In genomic region chr11:120703696-120704454, GRCm38 (mm10) we compare ENCODE assay signal across 10 mouse cellular contexts. TPM values are rescaled to one million over a fixed set of nuclear protein-coding genes. Genes with fewer than 3 reads are reported as not detected.
A peak's percentile ranks its signal among the peaks of the same experiment; 100 is the strongest.
DNase-seq lines count a peak whose midpoint lies in the region; ATAC-seq and TF ChIP-seq lines count a peak whose summit lies in the region.
"Had no signal": no experiment of that assay in that cellular context is flagged by ENCODE, and none has a peak within 500 bp of the region (broad histone marks: within the 10 kb centered on the region; RNA-seq: fewer than 3 reads in every experiment).

No protein-coding gene starts in this region.

- peak overlapping the region; percentile 52 to 82 for H3K27ac ChIP-seq in heart, embryonic 14.5 days (replicated peaks in 1 of 2; ENCODE audit: control insufficient read depth in 1 of 2, insufficient read depth in 1 of 2, low read depth in 2 of 2, low read length in 2 of 2)
- peak overlapping the region; percentile 62 for H3K27ac ChIP-seq in embryonic facial prominence, embryonic 11.5 days (replicated peaks; ENCODE audit: low read depth, low read length)

- peak overlapping the region; percentile 49; the same call in 1 of the 2 replicates for H3K9ac ChIP-seq in heart, embryonic 14.5 days (ENCODE audit: low read length)
- H3K9ac ChIP-seq in embryonic facial prominence, embryonic 11.5 days (replicated peaks; ENCODE audit: low read length), result peak overlapping the region; percentile 46

- H3K4me3 ChIP-seq in heart, embryonic 14.5 days (ENCODE audit: control insufficient read depth in 1 of 2, insufficient read depth in 1 of 2, low read depth in 1 of 2, low read length in 2 of 2), result 0 out of 4 replicates have a peak overlapping the region, but pooled peaks of 1 of the 2 experiments have one; percentile 4
- H3K4me3 ChIP-seq in E14TG2a.4 (replicated peaks; ENCODE audit: low read length), result peak overlapping the region; percentile 55
- no peak overlapping the region for H3K4me3 ChIP-seq in embryonic facial prominence, embryonic 11.5 days (ENCODE audit: low read depth, low read length)

- H3K9me3 ChIP-seq in heart, embryonic 14.5 days (ENCODE audit: control insufficient read depth, low read length), result no peaks in the 10 kb centered on the region
- H3K9me3 ChIP-seq in E14TG2a.4 (ENCODE audit: low read length), result no peaks in the 10 kb centered on the region
- H3K9me3 ChIP-seq in embryonic facial prominence, embryonic 11.5 days (replicated peaks; ENCODE audit: control insufficient read depth, low read length), result no peaks in the 10 kb centered on the region

- 44% methylated on average over 15 of the region's 15 CpGs for WGBS in heart, embryonic 14.5 days
- 34% methylated on average over 15 of the region's 15 CpGs for WGBS in embryonic facial prominence, embryonic 11.5 days

- H3K27me3 ChIP-seq in heart, embryonic 14.5 days (ENCODE audit: control insufficient read depth, insufficient read depth, low read length), result no peaks in the 10 kb centered on the region
- H3K27me3 ChIP-seq in E14TG2a.4 (ENCODE audit: insufficient read depth, low read length), result no peaks in the 10 kb centered on the region
- no peaks in the 10 kb centered on the region for H3K27me3 ChIP-seq in embryonic facial prominence, embryonic 11.5 days (ENCODE audit: control insufficient read depth, insufficient read depth, low read length)

- H3K4me2 ChIP-seq in heart, embryonic 14.5 days (ENCODE audit: low read length), result peak overlapping the region; percentile 44
- H3K4me2 ChIP-seq in embryonic facial prominence, embryonic 11.5 days (ENCODE audit: low read depth, low read length), result peak overlapping the region; percentile 3; the same call in 1 of the 2 replicates

- TF ChIP-seq CTCF in E14TG2a.4 (conservative IDR thresholded peaks at IDR 0.05; ENCODE audit: low read length), result no peak

- intact Hi-C loops in heart, postnatal 14 days (cut with DNase I), result no loop called here
- intact Hi-C loops in gastrocnemius, postnatal 14 days (cut with DNase I; ENCODE audit: low total_unique reads), result no loop called here

- DNase-seq in heart, postnatal 14 days, result no peak
- no peak for DNase-seq in embryonic facial prominence, embryonic 11.5 days (ENCODE audit: low spot score)
- DNase-seq in lung, postnatal 10 days, result peak; percentile 57
- no peak for DNase-seq in gastrocnemius, postnatal 14 days
- no peak for DNase-seq in left cerebral cortex, adult 11 months (ENCODE audit: low spot score)
- DNase-seq in thymus, adult 18-20 months, result no peak
- DNase-seq: cerebellum, postnatal 25 days had no signal

- peaks cover 28% of the 10 kb centered on the region for H3K36me3 ChIP-seq in heart, embryonic 14.5 days (ENCODE audit: control insufficient read depth, insufficient read depth, low read length)
- peaks cover 89% of the 10 kb centered on the region for H3K36me3 ChIP-seq in E14TG2a.4 (ENCODE audit: insufficient read depth, low read length)
- H3K36me3 ChIP-seq in embryonic facial prominence, embryonic 11.5 days (replicated peaks; ENCODE audit: control insufficient read depth, insufficient read depth, low read depth, low read length), result no peaks in the 10 kb centered on the region; the same call in none of the 2 replicates

- H3K4me1 ChIP-seq in heart, embryonic 14.5 days (ENCODE audit: control insufficient read depth in 2 of 2, insufficient read depth in 2 of 2, low read length in 2 of 2), result peaks cover 33 to 41% of the 10 kb centered on the region in 2 experiments
- peaks cover 83% of the 10 kb centered on the region for H3K4me1 ChIP-seq in E14TG2a.4 (replicated peaks; ENCODE audit: low read depth, low read length)
- H3K4me1 ChIP-seq in embryonic facial prominence, embryonic 11.5 days (ENCODE audit: control insufficient read depth, insufficient read depth, low read length), result peaks cover 32% of the 10 kb centered on the region

- no peak for ATAC-seq in heart, embryonic 14.5 days (ENCODE audit: insufficient number of reproducible peaks, insufficient read depth, low FRiP score, low read depth)
- peak; percentile 11; the same call in 1 of the 2 replicates for ATAC-seq in embryonic facial prominence, embryonic 11.5 days (replicated peaks; ENCODE audit: insufficient number of reproducible peaks, low FRiP score, low TSS enrichment, low read depth)

RNA-seq across cellular contexts. Expression of gene Cenpx, which starts 9.7 kb away (rescaled TPM):
- polyA plus RNA-seq in heart, embryonic 14.5 days (2014; fragmentation: Nextera tagmentation; extraction: Ambion mirVana), result 109 and 135 TPM in 2 replicates
- total RNA-seq in heart, postnatal 14 days (2021), result 10 to 100 TPM; 35.4 to 36.4 TPM
- 118 and 124 TPM in 2 replicates for polyA plus RNA-seq in embryonic facial prominence, embryonic 11.5 days (2014; fragmentation: Nextera tagmentation; extraction: Ambion mirVana)
- total RNA-seq in gastrocnemius, postnatal 14 days (2021), result 10 to 100 TPM; 25.7 to 33.3 TPM

RNA-seq across cellular contexts. Expression of gene Lrrc45, which starts 9.8 kb away (rescaled TPM):
- 16.9 and 23.7 TPM in 2 replicates for polyA plus RNA-seq in heart, embryonic 14.5 days (2014; fragmentation: Nextera tagmentation; extraction: Ambion mirVana)
- total RNA-seq in heart, postnatal 14 days (2021), result 10 to 100 TPM in 1 of 2 experiments, 1 to 10 TPM in 1; 9.2 to 10.9 TPM
- 35.0 and 35.9 TPM in 2 replicates for polyA plus RNA-seq in embryonic facial prominence, embryonic 11.5 days (2014; fragmentation: Nextera tagmentation; extraction: Ambion mirVana)
- total RNA-seq in gastrocnemius, postnatal 14 days (2021), result 1 to 10 TPM; 5.2 to 5.4 TPM

RNA-seq across cellular contexts. Expression of gene Rac3, which starts 17.4 kb away (rescaled TPM):
- polyA plus RNA-seq in heart, embryonic 14.5 days (2014; fragmentation: Nextera tagmentation; extraction: Ambion mirVana), result 0.69 and 1.9 TPM in 2 replicates
- total RNA-seq in heart, postnatal 14 days (2021), result 1 to 10 TPM; 1.3 to 1.6 TPM
- polyA plus RNA-seq in embryonic facial prominence, embryonic 11.5 days (2014; fragmentation: Nextera tagmentation; extraction: Ambion mirVana), result 9.7 and 10.9 TPM in 2 replicates
- total RNA-seq in gastrocnemius, postnatal 14 days (2021), result 1 to 10 TPM; 1.5 to 1.9 TPM
- total RNA-seq: neutrophil, adult 5-6 weeks had no signal

RNA-seq across cellular contexts. Expression of gene Dcxr, which starts 23.2 kb away (rescaled TPM):
- polyA plus RNA-seq in heart, embryonic 14.5 days (2014; fragmentation: Nextera tagmentation; extraction: Ambion mirVana), result 7.7 and 11.9 TPM in 2 replicates
- 1 to 10 TPM; 3.1 to 5.8 TPM for total RNA-seq in heart, postnatal 14 days (2021)
- polyA plus RNA-seq in embryonic facial prominence, embryonic 11.5 days (2014; fragmentation: Nextera tagmentation; extraction: Ambion mirVana), result 10.7 and 11.7 TPM in 2 replicates
- 1 to 10 TPM; 5.4 to 6.2 TPM for total RNA-seq in gastrocnemius, postnatal 14 days (2021)

RNA-seq across cellular contexts. Expression of gene Cbr2, which starts 28.0 kb away (rescaled TPM):
- polyA plus RNA-seq in heart, embryonic 14.5 days (2014; fragmentation: Nextera tagmentation; extraction: Ambion mirVana), result 1.7 and 4.7 TPM in 2 replicates
- total RNA-seq in heart, postnatal 14 days (2021), result 10 to 100 TPM; 18.6 to 53.1 TPM
- 3.3 and 3.7 TPM in 2 replicates for polyA plus RNA-seq in embryonic facial prominence, embryonic 11.5 days (2014; fragmentation: Nextera tagmentation; extraction: Ambion mirVana)
- total RNA-seq in gastrocnemius, postnatal 14 days (2021), result 10 to 100 TPM; 10.6 to 14.4 TPM
